Mouse (Mus musculus): ENCODE results near the gene Clasp2. TPM values are rescaled to one million over a fixed set of nuclear protein-coding genes. Genes with fewer than 3 reads are reported as not detected.

Gene Clasp2
- total RNA-seq, 2 experiments from 2014 or later = 147 to 243 TPM

DNA sequence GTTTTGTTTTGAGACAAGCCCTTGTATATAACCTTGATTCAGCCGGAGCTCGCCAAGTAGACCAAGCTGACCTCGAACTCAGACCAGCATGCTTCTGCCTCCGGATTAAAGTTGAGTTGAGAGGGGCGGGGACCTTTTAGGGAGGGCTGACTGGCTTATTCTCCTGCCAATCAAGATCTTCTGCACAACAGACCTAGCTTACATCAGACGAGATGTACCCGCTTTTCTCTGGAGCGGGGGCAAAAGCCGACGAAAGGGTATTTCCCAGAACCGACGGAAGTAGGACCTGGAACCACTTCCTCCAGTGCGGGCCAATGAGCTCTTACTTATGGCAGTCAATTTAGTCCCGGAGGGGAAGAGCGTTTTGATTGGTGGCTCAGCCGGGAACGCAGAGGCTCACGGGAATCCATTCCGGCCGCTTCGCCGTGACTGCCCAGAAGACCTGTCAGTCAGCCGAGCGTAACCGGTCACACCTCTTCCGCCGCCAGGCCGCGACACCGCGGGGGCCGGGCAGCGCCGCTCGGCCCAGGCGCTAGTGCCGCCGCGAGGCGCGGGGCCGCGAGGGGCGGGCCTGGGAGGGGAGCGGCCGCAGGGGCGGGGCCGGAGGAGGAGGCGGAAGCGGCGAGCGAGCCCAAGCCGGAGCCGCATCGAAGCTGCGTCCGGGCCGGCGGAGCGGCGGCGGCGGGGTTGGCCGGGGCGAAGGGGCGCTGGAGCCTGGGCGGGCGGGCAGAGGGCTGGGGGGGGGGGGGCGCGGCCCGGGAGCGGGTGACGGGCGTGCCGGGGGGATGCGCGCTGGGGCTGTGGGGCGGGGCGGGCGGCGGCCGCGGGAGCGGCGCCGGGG is 189.5 kb downstream of the Clasp2 start, which contains the start of gene Ubp1:
Ubp1 (plus strand) TSS at position 401 of the 841 bp plus-strand sequence.
- DNase-seq (ENCODE audit: low spot score in 2 of 2) = peak; percentile 86 to 89

DNA sequence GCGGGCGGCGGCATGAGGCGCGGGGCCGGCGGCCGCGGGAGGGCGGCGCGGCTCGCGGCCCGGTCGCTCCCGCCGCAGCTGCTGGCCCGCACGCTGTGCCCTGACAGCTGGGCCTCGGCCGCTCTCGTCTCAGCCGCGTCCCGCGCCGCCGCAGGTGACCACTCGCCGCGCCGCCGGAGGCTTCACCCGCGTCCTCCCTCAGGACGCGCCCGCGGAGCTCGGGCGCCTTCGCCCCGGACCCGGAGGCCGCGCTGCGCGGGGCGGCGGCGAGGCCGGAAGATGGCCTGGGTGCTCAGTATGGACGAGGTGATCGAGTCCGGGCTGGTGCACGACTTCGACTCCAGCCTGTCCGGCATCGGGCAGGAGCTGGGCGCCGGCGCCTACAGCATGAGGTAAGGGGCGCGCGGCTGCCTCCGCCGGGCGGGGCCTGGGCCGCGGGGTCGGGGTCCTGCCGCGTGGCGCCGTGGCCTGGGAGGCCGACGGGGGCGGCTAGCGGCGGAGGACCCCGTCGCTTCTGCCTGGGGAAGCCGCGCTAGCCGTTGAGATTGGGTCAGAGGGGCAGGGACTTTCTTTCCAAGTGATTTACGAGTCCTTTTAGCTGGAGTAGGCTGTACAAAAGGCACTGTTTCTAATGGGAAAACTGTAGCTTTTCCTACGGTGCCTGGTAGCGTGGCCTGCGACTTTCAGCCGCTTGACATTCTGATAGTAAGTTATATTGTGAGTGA is 190.3 kb downstream of the Clasp2 start:
- peak; percentile 37 to 53 for DNase-seq (ENCODE audit: low spot score in 2 of 2)

DNA sequence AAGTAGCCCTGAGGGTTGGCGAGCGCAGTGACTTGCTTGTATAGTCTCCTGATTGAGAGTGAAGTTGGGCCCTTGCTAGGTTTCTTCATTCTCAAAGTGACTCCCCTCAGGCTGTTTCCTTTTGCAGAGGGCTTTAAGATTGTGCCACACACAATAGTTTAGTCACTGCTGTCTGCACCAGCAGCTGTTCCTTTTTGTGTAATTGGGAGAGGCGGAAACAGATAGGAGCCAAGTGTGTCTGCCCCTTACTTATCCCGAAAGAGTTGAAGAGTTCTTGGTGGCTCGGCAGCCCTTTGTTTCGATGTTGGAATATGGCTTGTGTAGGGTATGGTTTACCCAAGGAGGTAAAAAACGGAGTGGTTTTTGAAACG is 190.8 kb downstream of the Clasp2 start:
- no peak for DNase-seq (ENCODE audit: low spot score in 2 of 2)

DNA sequence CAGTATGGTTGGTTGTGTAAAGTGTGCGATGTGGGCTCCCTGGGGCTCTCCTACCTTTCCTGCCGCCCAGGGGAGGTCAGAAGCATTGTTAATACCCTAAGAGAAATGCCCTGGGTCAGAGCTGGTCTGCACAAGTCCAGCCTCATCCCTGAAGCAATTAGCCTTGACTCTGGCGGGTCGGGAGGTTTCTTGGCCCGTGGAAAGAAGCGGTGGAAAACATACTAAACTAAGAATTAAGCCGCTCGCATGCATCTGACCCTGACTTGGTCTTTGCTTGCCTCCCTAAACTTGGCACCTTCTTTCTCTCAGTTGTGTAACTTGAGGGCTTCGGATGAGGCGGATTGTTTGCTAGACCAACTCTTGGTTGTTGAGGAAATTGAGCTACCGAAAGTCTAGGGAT is 191.2 kb downstream of the Clasp2 start:
- no peak for DNase-seq (ENCODE audit: low spot score in 2 of 2)

DNA sequence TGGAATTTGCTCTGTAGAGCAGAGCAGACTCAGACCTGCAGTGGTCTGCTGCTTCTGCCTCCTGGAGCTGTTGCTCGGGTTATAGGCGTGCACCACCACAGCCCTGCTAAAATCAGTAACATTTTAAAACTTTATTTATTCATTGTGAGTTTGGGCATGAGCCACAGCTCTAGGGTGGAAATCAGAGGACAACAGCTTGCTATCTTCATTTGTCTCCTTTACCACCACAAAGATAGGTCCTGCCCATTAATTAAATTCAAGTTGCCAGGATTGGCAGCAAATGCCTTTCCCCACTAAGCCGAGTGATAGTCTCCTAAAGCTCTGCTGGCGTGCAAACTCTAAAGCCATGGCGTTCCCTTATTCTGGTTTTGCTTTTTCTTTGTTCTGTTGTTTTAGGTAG is 194.4 kb downstream of the Clasp2 start:
- DNase-seq (ENCODE audit: low spot score in 2 of 2) = no peak

DNA sequence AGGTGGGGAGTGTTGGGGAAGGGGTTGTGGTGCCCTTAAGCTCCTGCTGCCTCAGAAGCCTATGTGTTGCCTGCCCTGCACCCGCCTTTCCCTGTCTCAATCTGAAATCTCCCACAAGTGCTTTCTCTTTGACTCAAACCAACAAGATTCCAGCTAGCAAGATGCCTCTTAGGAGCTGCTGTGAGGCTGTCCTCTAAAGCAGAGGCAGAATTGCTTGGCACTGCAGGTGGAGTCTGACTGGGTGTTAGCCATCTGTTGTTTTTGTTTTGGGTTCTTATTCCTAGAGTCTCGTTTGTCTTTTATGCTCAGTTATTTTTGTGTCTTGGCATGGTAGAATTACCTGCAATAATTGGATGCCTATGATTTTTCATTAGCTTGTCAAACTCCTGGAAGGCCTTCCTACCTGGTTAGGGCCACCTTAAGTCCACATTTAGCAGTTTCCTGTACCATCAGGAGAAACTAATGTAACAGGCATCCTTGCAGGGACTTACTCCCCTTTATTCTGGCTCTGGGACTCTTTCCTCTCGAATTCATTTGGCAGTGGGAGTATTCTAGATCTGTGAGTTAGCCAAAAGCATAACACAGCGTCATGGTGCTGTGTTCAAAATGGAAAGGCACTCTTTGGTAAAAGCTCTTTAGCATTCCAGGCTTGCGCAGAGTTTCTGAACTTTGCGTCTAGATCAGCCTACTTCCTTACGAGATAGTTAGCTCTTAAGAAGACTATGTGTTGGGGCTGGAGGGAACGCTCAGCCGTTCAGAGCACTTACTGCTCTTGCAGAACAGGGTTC is 198.0 kb downstream of the Clasp2 start:
- no peak for DNase-seq (ENCODE audit: low spot score in 2 of 2)

DNA sequence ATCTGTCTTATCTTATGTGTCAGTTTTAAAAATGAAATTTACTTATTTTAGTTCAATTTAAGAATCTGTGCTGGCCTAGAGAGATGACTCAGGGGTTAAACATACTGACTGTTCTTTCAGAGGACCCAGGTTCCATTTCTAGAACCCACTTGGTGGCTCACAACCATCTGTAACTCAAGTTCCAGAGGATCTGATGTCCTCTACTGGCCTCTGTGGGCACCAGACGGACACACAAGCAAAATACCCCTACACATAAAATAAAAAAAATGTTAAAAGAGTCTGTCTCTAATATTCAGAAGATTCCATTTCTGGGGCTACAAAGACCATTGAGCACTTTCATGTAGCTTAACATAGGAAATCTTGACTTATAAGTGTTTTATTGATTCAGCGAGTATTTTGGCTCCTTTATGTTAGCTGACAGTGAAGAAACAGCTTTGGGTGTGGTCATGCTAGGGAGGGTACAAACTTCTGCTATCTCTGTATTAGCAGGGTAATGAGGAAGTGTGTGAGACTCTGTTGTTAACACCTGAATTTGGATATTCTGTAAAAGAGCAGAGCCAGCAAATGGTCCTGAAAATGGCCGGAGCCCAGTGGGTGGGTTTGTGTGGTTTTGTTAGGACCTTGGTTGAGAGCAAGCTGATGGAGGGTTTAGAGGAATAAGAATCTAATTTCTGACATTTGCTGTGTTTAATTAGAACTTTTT is 200.0 kb downstream of the Clasp2 start:
- DNase-seq (ENCODE audit: low spot score in 2 of 2) = no peak

DNA sequence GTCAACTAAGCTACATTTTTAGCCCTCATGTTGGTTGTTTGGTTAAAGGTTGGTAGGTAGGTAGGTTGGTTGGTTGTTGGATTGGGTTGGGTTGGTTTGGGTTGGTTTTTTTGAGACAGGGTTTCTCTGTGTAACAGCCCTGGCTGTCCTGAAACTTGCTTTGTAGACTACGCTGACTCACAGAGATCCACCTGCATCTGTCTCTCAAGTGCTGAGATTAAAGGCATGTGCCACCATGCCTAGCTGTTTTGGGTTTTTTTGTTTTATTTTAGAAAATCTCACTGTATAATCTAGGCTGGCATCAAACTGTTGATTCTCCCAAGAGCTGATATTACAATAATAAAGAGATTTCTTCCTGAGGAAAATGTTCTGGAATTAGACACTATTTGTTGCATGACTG is 202.1 kb downstream of the Clasp2 start:
- DNase-seq (ENCODE audit: low spot score in 2 of 2) = no peak

DNA sequence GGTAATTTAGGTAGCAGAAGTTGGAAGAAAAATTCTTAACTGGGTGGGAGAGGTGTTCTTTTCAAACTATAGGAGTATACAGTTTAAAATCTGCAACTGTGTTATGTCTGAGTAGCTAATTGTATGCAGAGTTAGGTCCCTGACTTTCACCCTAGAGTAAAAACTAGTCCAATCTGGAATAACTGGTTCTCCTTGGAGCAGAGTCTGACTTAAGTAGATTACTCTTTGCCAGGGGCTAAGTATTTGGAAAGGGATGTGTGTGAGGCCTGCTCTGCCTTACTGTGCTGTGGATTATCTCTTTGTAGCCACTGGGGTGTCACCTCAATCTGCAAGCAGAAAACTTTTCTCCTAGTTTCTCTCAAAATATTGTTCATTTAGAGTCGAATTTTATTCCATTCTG is 205.9 kb downstream of the Clasp2 start:
- no peak for DNase-seq (ENCODE audit: low spot score in 2 of 2)

DNA sequence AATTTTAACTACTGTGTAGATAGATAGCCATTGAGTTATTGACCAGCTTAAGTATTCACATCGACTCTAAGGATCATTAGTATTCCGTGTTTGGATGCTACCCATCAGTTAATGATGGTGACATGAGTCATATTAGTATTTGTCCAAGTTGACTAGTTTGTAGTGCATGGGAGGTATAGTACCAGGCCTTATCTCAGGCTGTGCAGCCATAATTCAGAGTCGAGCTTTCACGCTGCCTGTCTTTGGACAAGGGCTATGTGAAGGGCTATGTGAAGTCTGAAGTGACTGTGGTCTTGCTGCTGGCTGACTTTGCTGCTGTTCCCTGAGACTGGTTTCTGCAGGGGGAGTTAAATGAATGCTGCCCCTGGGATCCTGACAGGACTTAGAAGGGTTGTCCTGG is 216.5 kb downstream of the Clasp2 start:
- no peak for DNase-seq (ENCODE audit: low spot score in 2 of 2)

DNA sequence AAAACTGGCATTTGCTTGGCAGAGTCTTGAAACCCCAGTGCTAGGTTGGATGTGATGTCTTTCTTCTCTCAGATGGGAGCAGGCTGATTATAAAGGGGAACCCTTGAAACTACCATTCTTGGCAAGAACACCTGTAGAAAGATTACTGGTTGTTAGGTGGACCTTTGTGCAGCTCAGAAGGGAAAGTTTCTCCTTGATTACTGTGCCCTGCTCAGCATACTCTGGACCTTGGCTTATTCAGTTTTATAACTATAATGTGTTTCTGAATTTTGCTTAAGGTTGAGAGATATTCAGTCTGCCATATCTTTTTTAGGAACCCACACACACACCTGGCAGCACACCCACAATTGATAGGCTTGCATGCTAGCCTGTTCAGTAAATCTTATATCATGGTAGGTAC is 222.4 kb downstream of the Clasp2 start:
- DNase-seq (ENCODE audit: low spot score in 2 of 2) = no peak

DNA sequence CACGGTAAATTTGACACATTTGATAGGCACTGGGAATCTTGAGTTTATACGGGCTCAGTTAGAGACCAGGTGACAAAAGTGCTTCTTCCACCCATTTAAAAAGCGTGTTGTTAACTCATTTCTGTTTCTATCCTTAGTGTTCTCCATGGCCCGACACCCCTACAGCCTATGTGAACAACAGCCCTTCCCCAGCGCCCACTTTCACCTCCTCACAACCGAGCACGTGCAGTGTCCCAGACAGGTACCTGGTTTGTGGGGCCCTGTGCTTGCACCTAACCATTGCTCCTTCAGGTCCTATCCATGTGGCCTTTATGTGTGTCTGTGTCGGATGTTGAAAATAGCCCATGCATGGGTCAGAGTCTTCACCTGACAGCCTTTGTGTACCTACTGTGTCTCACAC is 223.1 kb downstream of the Clasp2 start:
- no peak for DNase-seq (ENCODE audit: low spot score in 2 of 2)

DNA sequence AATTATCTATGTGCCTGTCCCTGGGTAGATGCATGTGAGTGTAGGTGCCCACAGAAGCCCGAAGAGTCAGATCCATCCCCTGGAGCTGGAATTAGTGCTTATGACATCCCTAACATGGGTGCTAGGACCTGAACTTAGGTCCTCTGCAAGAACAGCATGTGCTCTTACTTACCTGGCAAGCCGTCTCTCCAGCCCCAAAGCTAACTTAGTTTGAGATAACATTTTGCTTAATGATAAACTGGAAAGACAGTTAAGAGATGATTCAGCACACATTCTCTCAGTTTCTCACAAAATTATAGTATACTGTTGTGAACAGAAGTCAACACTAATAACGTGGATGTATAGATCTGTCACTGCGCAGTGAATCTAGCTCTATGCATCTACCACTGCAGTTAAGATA is 225.6 kb downstream of the Clasp2 start:
- DNase-seq (ENCODE audit: low spot score in 2 of 2) = no peak

DNA sequence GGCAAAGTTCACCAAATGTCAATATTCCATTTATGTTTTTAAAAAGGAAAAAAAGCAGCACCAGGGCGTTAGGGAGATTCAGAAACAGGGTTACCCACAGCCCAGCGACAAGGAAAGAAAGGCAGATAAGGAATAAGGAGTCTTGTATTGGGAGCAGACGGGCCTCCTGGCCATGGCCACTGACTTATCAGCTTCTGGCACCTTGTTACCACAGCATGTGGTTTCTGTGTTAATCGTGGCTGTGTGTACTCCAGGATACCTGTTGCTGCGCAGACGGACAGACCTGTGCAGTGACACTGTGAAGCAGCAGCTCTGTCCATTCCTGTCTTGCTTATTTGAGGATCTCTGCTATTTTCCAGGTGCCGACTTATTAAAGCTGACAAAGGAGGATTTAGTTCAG is 227.7 kb downstream of the Clasp2 start:
- DNase-seq (ENCODE audit: low spot score in 2 of 2) = no peak

Other genes with a start within 250 kb of the Clasp2 start
- 100 to 1,000 TPM; 168 to 194 TPM for gene Pdcd6ip, start 33.2 kb upstream of the Clasp2 start, total RNA-seq (2021)
- 10 to 100 TPM; 47.0 to 65.1 TPM for gene Ubp1, start 189.5 kb downstream of the Clasp2 start, total RNA-seq (2021)

All from adrenal gland, adult 18-20 months (tissue).